Mouse (Mus musculus) left cerebral cortex, postnatal 14 days (tissue): ENCODE measurements around the gene Etfb. TPM values are rescaled to one million over a fixed set of nuclear protein-coding genes. Genes with fewer than 3 reads are reported as not detected.

Source experiments
- DNase-seq, 2 experiments: peaks; one replicate each; pipeline ENCODE4 v3.0.0; 2021 to 2022; ENCODE audit warnings: low spot score in 2 of 2, mixed read lengths in 1 of 2
- intact Hi-C: fragments of 180-260 bp; cut with DNase I; formaldehyde crosslinking; loops from one replicate; pipeline ENCODE4 v1.15.1; 2025
- microRNA-seq, 2 experiments: library from miRNA; unstranded; fragments of <30 nt; microRNA quantifications; one replicate each; pipeline ENCODE4 v1.2.0; 2022
- total RNA-seq, 2 experiments: library from RNA; stranded (reverse); gene quantifications; 2 replicates each; pipeline ENCODE4 v1.2.3; 2021

Gene Etfb
- total RNA-seq, 2 experiments from 2014 or later = 51.9 to 52.6 TPM

GRCm38 (mm10) chr7:43483236-43483635 lies 39.4 kb downstream of the Etfb start:
- no peak for DNase-seq
- intact Hi-C loops = no loop called here

- intact Hi-C loops = no loop called here
- DNase-seq = peak; percentile 40 to 77
Observed at GRCm38 (mm10) chr7:43488646-43489045, 44.8 kb downstream of the Etfb start.

- DNase-seq = no peak
- intact Hi-C loops = no loop called here
Observed at GRCm38 (mm10) chr7:43489631-43490125, 45.8 kb downstream of the Etfb start, which contains the start of gene Iglon5. Gene Iglon5, minus strand, starts transcription at chr7:43490075.

GRCm38 (mm10) chr7:43490182-43490584 lies 46.3 kb downstream of the Etfb start:
- DNase-seq = peak; percentile 75 to 78
- intact Hi-C loops = no loop called here

- DNase-seq = no peak
- intact Hi-C loops = no loop called here
Observed at GRCm38 (mm10) chr7:43490861-43491260, 47.0 kb downstream of the Etfb start.

- intact Hi-C loops = no loop called here
- peak; percentile 75 to 78 for DNase-seq
Observed at GRCm38 (mm10) chr7:43495343-43496021, 51.6 kb downstream of the Etfb start.

Small RNA genes lying within 50 kb of the gene (microRNA-seq; reads per million reads assigned to microRNA genes)
- gene Mir7051 = 0.26 to 1.7 reads per million in 2 experiments

Other genes with a start within 250 kb of the Etfb start
- gene Zfp715, start 130.8 kb upstream of the Etfb start, total RNA-seq = 10 to 100 TPM; 18.9 to 20.6 TPM
- under 1 TPM; 0.44 to 0.59 TPM for gene Siglecf, start 92.7 kb upstream of the Etfb start, total RNA-seq
- gene Siglecg, start 35.9 kb upstream of the Etfb start, total RNA-seq = under 1 TPM in 1 of 2 experiments, not detected in 1; 0.42 TPM
- gene Lim2, start 16.4 kb upstream of the Etfb start, total RNA-seq = not detected
- gene Nkg7, start 7.0 kb upstream of the Etfb start, total RNA-seq = not detected
- gene Cldnd2, start 3.3 kb upstream of the Etfb start, total RNA-seq = not detected
- 1 to 10 TPM in 1 of 2 experiments, under 1 TPM in 1; 0.86 to 2.0 TPM for gene Gm45233, start within 50 bp of the Etfb start, total RNA-seq
- 1 to 10 TPM; 3.3 to 4.6 TPM for gene Vsig10l, start 19.1 kb downstream of the Etfb start, total RNA-seq
- 10 to 100 TPM; 42.7 to 46.3 TPM for gene Iglon5, start 46.0 kb downstream of the Etfb start, total RNA-seq
- gene 4931406B18Rik, start 61.9 kb downstream of the Etfb start, total RNA-seq = not detected
- gene Cd33, start 100.3 kb downstream of the Etfb start, total RNA-seq = 1 to 10 TPM; 5.7 to 6.1 TPM
- 1 to 10 TPM; 4.9 TPM for gene Zfp658, start 118.2 kb downstream of the Etfb start, total RNA-seq
- 10 to 100 TPM; 17.6 to 21.3 TPM for gene Zfp719, start 135.5 kb downstream of the Etfb start, total RNA-seq
- under 1 TPM; 0.17 to 0.20 TPM for gene Zfp819, start 163.1 kb downstream of the Etfb start, total RNA-seq
- gene Ceacam18, start 190.6 kb downstream of the Etfb start, total RNA-seq = under 1 TPM in 1 of 2 experiments, not detected in 1; 0.18 TPM
- 1 to 10 TPM; 1.2 to 1.5 TPM for gene Siglece, start 216.1 kb downstream of the Etfb start, total RNA-seq
- 1 to 10 TPM; 8.2 to 8.9 TPM for gene Ctu1, start 227.9 kb downstream of the Etfb start, total RNA-seq
- gene Klk14, start 246.3 kb downstream of the Etfb start, total RNA-seq = not detected